Mouse (Mus musculus) liver, postnatal 0 days (tissue): Measurements from ENCODE around the gene Gnao1. TPM values are rescaled to one million over a fixed set of nuclear protein-coding genes. Genes with fewer than 3 reads are reported as not detected.

Experiments used
- ATAC-seq: fragments of 200-750 bp; cut with Nextera tagmentation; 2 replicates; pipeline ENCODE4 v1.8.0; 2017; ENCODE audit warnings: mild to moderate bottlenecking, moderate library complexity
- DNase-seq: peaks from one replicate; pipeline ENCODE4 v3.0.0-alpha.2; 2016
- H3K27ac ChIP-seq: fragments of 300-500 bp; sonication (generic); 2 replicates; pipeline ENCODE4 v1.5.1; 2014; ENCODE audit warnings: antibody characterized with exemption, moderate library complexity, mild to moderate bottlenecking, low read depth
- H3K27me3 ChIP-seq: fragments of 300-500 bp; sonication (generic); 2 replicates; pipeline ENCODE4 v1.6.1; 2014; ENCODE audit warnings: low read length, control low read depth, mixed read lengths; ENCODE audit not compliant: insufficient read depth
- H3K36me3 ChIP-seq: fragments of 300-500 bp; sonication (generic); replicated peaks from 2 replicates; pipeline ENCODE4 v1.6.1; 2014; ENCODE audit warnings: mild to moderate bottlenecking, control low read depth, low read length, moderate library complexity, mixed read lengths; ENCODE audit not compliant: insufficient read depth
- H3K4me1 ChIP-seq: fragments of 300-500 bp; sonication (generic); 2 replicates; pipeline ENCODE4 v1.6.1; 2014; ENCODE audit warnings: antibody characterized with exemption, mild to moderate bottlenecking, control low read depth; ENCODE audit not compliant: insufficient read depth
- H3K4me2 ChIP-seq: fragments of 300-500 bp; sonication (generic); 2 replicates; pipeline ENCODE4 v1.6.1; 2014; ENCODE audit warnings: low read depth, mild to moderate bottlenecking, low read length, moderate library complexity, mixed read lengths
- H3K4me3 ChIP-seq: fragments of 300-500 bp; sonication (generic); 2 replicates; pipeline ENCODE4 v1.5.1; 2014; ENCODE audit warnings: low read depth, low read length
- H3K9ac ChIP-seq: fragments of 300-500 bp; sonication (generic); replicated peaks from 2 replicates; pipeline ENCODE4 v1.6.1; 2014; ENCODE audit warnings: mild to moderate bottlenecking, moderate library complexity
- H3K9me3 ChIP-seq: fragments of 300-500 bp; sonication (generic); 2 replicates; pipeline ENCODE4 v1.6.1; 2016; ENCODE audit warnings: mild to moderate bottlenecking, control low read depth, low read length, mixed read lengths
- CTCF ChIP-seq: sonication (generic); IDR thresholded peaks from 2 replicates; pipeline ENCODE4 v1.5.1; 2016; ENCODE audit warnings: antibody characterized with exemption, low read depth
- EP300 ChIP-seq: IDR thresholded peaks from 2 replicates; pipeline ENCODE4 v1.6.1; 2016; ENCODE audit warnings: antibody characterized with exemption, low read depth, mild to moderate bottlenecking
- WGBS: fragments of 180-500 bp; shearing (Covaris S2); extraction: QIAGEN DNeasy Blood & Tissue Kit; methylation state at CpG from one replicate; pipeline ENCODE4 v1.1.7; 2014; ENCODE audit not compliant: insufficient replicate concordance; 5-methylcytosine and 5-hydroxymethylcytosine counted together
- polyA plus RNA-seq: library from polyadenylated mRNA; unstranded; fragments of >200 nt; fragmentation: Nextera tagmentation; extraction: Ambion mirVana; gene quantifications from 2 replicates; pipeline ENCODE4 v1.2.1, GENCODE M21; 2015

Gnao1 gene
- polyA plus RNA-seq, 1 experiment from 2014 or later: 0.08 TPM

- no peak for ATAC-seq
- Histone ChIP-seq H3K27ac (no peak overlapping the region), H3K36me3 (no peaks in the 10 kb centered on the region), H3K27me3 (no peaks in the 10 kb centered on the region), H3K9ac (no peak overlapping the region), H3K4me2 (no peak overlapping the region), H3K4me3 (no peak overlapping the region), H3K9me3 (no peaks in the 10 kb centered on the region), H3K4me1 (peaks cover under 1% of the 10 kb centered on the region; the same call in 1 of the 2 replicates)
- whole genome bisulfite sequencing: 63% methylated on average over 13 of the region's 13 CpGs
- TF ChIP-seq EP300 (no peak), CTCF (no peak)
- no peak for DNase-seq
These were observed 108.2 kb downstream of the Gnao1 start for GRCm38 (mm10) chr8:93917859-93918421.

- no peak overlapping the region for H3K4me2 ChIP-seq
- no peaks in the 10 kb centered on the region for H3K4me1 ChIP-seq
- H3K36me3 ChIP-seq: no peaks in the 10 kb centered on the region
- no peaks in the 10 kb centered on the region for H3K9me3 ChIP-seq
- 74% methylated on average over 2 of the region's 2 CpGs for WGBS
- no peak for ATAC-seq
- no peak overlapping the region for H3K4me3 ChIP-seq
- H3K27ac ChIP-seq: no peak overlapping the region
- H3K27me3 ChIP-seq: no peaks in the 10 kb centered on the region
- H3K9ac ChIP-seq: no peak overlapping the region
- no peak for DNase-seq
- no peak for TF ChIP-seq EP300
- TF ChIP-seq CTCF: no peak
These were observed 108.8 kb downstream of the Gnao1 start for GRCm38 (mm10) chr8:93918580-93918979.

- TF ChIP-seq EP300 (no peak), CTCF (no peak)
- Histone ChIP-seq H3K9ac (no peak overlapping the region), H3K27ac (no peak overlapping the region), H3K4me1 (no peaks in the 10 kb centered on the region), H3K4me3 (no peak overlapping the region), H3K9me3 (no peaks in the 10 kb centered on the region), H3K4me2 (no peak overlapping the region), H3K36me3 (no peaks in the 10 kb centered on the region), H3K27me3 (no peaks in the 10 kb centered on the region)
- WGBS: 77% methylated on average over 3 of the region's 3 CpGs
- ATAC-seq (no peak), DNase-seq (no peak)
These were observed 109.7 kb downstream of the Gnao1 start for GRCm38 (mm10) chr8:93919422-93919821.

- Histone ChIP-seq H3K27me3 (no peaks in the 10 kb centered on the region), H3K4me3 (no peak overlapping the region), H3K9me3 (no peaks in the 10 kb centered on the region), H3K4me1 (no peaks in the 10 kb centered on the region), H3K27ac (no peak overlapping the region), H3K4me2 (no peak overlapping the region), H3K9ac (no peak overlapping the region), H3K36me3 (no peaks in the 10 kb centered on the region)
- 74% methylated on average over 12 of the region's 12 CpGs for WGBS
- DNase-seq (no peak), ATAC-seq (no peak)
- TF ChIP-seq EP300 (no peak), CTCF (no peak)
These were observed 110.3 kb downstream of the Gnao1 start for GRCm38 (mm10) chr8:93919916-93920589.

- no peak for ATAC-seq
- Histone ChIP-seq H3K9ac (no peak overlapping the region), H3K4me1 (no peaks in the 10 kb centered on the region), H3K36me3 (no peaks in the 10 kb centered on the region), H3K4me2 (no peak overlapping the region), H3K4me3 (no peak overlapping the region), H3K27me3 (no peaks in the 10 kb centered on the region), H3K9me3 (no peaks in the 10 kb centered on the region), H3K27ac (no peak overlapping the region)
- 85% methylated on average over 7 of the region's 7 CpGs for WGBS
- no peak for TF ChIP-seq EP300
- TF ChIP-seq CTCF: no peak
- no peak for DNase-seq
These were observed 110.8 kb downstream of the Gnao1 start for GRCm38 (mm10) chr8:93920590-93920948.

- TF ChIP-seq EP300: no peak
- Histone ChIP-seq H3K4me3 (no peak overlapping the region), H3K36me3 (no peaks in the 10 kb centered on the region), H3K4me2 (no peak overlapping the region), H3K27ac (no peak overlapping the region), H3K4me1 (no peaks in the 10 kb centered on the region), H3K27me3 (no peaks in the 10 kb centered on the region), H3K9ac (no peak overlapping the region), H3K9me3 (no peaks in the 10 kb centered on the region)
- ATAC-seq (no peak), DNase-seq (no peak)
- WGBS: 63% methylated on average over 7 of the region's 7 CpGs
These were observed 114.2 kb downstream of the Gnao1 start for GRCm38 (mm10) chr8:93923897-93924334.
